Mouse (Mus musculus) liver, embryonic 18 days (tissue): ENCODE measurements around the gene Olfr598. TPM values are rescaled to one million over a fixed set of nuclear protein-coding genes. Genes with fewer than 3 reads are reported as not detected.

Experiments used
- polyA plus RNA-seq: library from polyadenylated mRNA; depleted of rRNA; stranded (reverse); fragments of >200 nt; gene quantifications from 2 replicates; pipeline ENCODE4 v1.2.3, GENCODE M21; 2012; rRNA removed

The Olfr598 gene
- polyA plus RNA-seq = not detected in 2 replicates

DNA sequence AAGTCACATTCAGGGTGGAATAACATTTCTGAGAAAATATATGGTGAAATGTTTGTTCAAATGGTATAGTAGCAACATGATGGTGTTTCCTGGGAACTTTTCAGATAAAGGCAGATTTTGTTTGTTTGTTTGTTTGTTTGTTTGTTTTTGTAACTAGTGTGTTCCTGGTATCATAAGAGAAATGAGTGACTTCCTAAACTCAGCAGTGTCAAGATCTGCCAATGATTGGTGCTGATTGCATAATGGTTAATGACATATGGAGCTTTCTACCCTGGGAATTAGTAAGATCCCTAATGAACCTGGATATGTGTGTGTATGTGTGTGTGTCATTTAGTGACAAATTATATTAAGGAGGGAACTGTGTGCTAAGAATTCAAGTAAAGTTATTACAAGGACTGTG lies at the start of gene Olfr598:
Gene Olfr598, plus strand, starts transcription at position 301 of the 400 bp plus-strand sequence.

DNA sequence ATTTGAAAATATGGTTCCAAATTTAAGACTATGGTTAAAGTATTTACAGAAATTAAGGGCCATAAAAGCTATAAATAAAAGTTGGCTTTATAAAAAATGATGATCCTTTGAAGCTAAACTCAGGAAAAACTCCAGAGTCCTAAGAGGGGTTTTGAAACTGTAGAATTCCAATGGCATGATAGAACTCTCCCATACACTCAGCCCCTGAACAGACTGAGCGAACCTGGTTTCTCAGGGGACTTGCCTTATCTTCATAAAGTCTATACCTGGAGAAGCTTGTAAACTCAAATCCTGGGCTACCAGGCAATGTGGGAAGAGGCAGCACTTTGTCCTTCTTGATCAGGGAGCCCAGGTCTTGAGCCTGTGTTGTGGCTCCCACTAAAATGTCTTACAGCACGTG lies 18.0 kb upstream of the Olfr598 start, which contains the start of gene Olfr596:
Gene Olfr596, plus strand, starts transcription at position 301 of the 400 bp plus-strand sequence.

GRCm38 (mm10) chr7:103316015-103316414 lies 7.4 kb upstream of the Olfr598 start, which contains the start of gene Olfr597:
Olfr597 (plus strand) TSS chr7:103316315.

DNA sequence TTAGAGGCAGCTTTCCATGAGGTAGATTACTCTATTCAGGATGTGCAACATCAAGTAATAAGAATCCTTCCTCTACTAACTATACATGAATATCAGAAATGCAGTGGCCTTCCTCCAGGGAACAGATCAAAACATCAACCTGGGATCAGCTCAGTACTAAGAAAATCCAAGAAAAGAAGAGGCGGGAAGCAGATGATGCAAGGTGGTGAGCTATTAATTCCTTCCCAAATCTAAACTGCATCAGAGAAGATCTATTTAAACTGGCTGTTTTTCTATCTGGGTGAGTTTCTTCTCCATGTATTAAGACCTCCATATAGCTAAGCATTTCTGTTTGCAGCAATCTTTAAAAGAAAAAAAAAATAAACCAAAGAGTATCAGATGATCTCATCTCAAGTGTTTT lies 12.2 kb downstream of the Olfr598 start, which contains the start of gene Olfr599:
Gene Olfr599, plus strand, starts transcription at position 301 of the 400 bp plus-strand sequence.

GRCm38 (mm10) chr7:103349569-103349968 lies 26.2 kb downstream of the Olfr598 start, which contains the start of gene Olfr600:
Olfr600 (minus strand) TSS chr7:103349669.

DNA sequence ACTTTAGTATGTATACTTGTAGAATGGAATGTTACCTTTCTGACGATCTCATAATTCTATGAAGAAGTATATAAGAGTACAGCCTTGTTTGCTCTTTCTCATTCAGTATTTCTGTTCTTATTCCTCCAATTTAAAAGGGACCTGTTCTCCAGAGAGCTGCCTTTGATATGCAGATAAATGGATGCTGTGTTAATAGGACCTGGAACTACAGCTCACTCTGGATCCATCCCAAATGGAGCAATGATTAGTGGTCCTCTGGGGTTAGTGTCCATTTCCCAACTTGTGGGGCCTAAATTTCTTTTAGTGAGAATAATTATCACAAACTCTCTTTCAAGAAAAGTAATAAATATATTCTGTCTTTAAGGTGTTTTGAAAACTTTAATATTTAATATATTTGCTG lies 39.2 kb downstream of the Olfr598 start, which contains the start of gene Olfr601:
Gene Olfr601, minus strand, starts transcription at position 101 of the 400 bp plus-strand sequence.

Other genes starting within 250 kb of the Olfr598 start
- gene Olfr584, start 241.7 kb upstream of the Olfr598 start, polyA plus RNA-seq = not detected in 2 replicates
- not detected in 2 replicates for gene Olfr585, start 225.8 kb upstream of the Olfr598 start, polyA plus RNA-seq
- not detected in 2 replicates for gene Olfr586, start 197.9 kb upstream of the Olfr598 start, polyA plus RNA-seq
- gene Olfr588-ps1, start 182.7 kb upstream of the Olfr598 start, polyA plus RNA-seq = not detected in 2 replicates
- not detected in 2 replicates for gene Olfr589, start 167.2 kb upstream of the Olfr598 start, polyA plus RNA-seq
- not detected in 2 replicates for gene Olfr591, start 145.2 kb upstream of the Olfr598 start, polyA plus RNA-seq
- gene Olfr592, start 138.8 kb upstream of the Olfr598 start, polyA plus RNA-seq = not detected in 2 replicates
- gene Olfr593, start 111.7 kb upstream of the Olfr598 start, polyA plus RNA-seq = not detected in 2 replicates
- not detected in 2 replicates for gene Olfr594, start 106.6 kb upstream of the Olfr598 start, polyA plus RNA-seq
- not detected in 2 replicates for gene Usp17ld, start 71.1 kb upstream of the Olfr598 start, polyA plus RNA-seq
- not detected in 2 replicates for gene Olfr596, start 17.9 kb upstream of the Olfr598 start, polyA plus RNA-seq
- not detected in 2 replicates for gene Olfr597, start 7.3 kb upstream of the Olfr598 start, polyA plus RNA-seq
- not detected in 2 replicates for gene Olfr599, start 12.3 kb downstream of the Olfr598 start, polyA plus RNA-seq
- not detected in 2 replicates for gene Olfr600, start 26.1 kb downstream of the Olfr598 start, polyA plus RNA-seq
- not detected in 2 replicates for gene Olfr601, start 39.1 kb downstream of the Olfr598 start, polyA plus RNA-seq
- gene Olfr603, start 62.6 kb downstream of the Olfr598 start, polyA plus RNA-seq = not detected in 2 replicates
- not detected in 2 replicates for gene Usp17lc, start 91.5 kb downstream of the Olfr598 start, polyA plus RNA-seq
- gene Olfr605, start 121.9 kb downstream of the Olfr598 start, polyA plus RNA-seq = not detected in 2 replicates
- not detected in 2 replicates for gene Olfr606, start 125.5 kb downstream of the Olfr598 start, polyA plus RNA-seq
- not detected in 2 replicates for gene Olfr607, start 140.6 kb downstream of the Olfr598 start, polyA plus RNA-seq
- gene Olfr608, start 146.3 kb downstream of the Olfr598 start, polyA plus RNA-seq = not detected in 2 replicates
- gene Olfr609, start 174.5 kb downstream of the Olfr598 start, polyA plus RNA-seq = not detected in 2 replicates
- gene Olfr610, start 188.6 kb downstream of the Olfr598 start, polyA plus RNA-seq = not detected in 2 replicates
- gene Olfr611, start 197.3 kb downstream of the Olfr598 start, polyA plus RNA-seq = not detected in 2 replicates
- not detected in 2 replicates for gene Olfr612, start 219.1 kb downstream of the Olfr598 start, polyA plus RNA-seq
- not detected in 2 replicates for gene Olfr613, start 224.5 kb downstream of the Olfr598 start, polyA plus RNA-seq
- not detected in 2 replicates for gene Olfr615, start 232.5 kb downstream of the Olfr598 start, polyA plus RNA-seq
- gene Olfr616, start 245.6 kb downstream of the Olfr598 start, polyA plus RNA-seq = not detected in 2 replicates
- not detected in 2 replicates for gene Olfr617, start 249.5 kb downstream of the Olfr598 start, polyA plus RNA-seq